Comparison of ENCODE assay signal across 27 mouse cellular contexts in the genomic region with DNA sequence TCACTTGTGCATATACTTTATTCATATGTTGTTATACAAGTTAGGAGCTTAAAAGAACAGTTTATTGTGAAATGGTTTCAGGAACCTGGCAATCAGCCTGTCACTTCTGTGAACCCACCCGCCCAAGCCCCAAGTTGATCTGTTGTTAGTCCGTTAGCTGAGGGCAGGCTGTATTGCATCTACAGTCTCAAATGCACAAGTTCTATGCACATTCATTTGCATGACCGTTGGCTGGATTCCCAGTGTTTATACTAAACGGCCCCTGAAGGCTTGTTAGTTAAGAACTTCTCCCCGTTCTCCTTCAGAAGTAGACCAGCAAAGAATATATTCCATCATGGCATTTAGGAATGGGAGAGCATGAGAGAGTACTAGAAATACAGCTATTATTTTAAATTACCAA.
DNase-seq lines count a peak whose midpoint lies in the region; ATAC-seq and TF ChIP-seq lines count a peak whose summit lies in the region.
"Had no signal": no experiment of that assay in that cellular context is flagged by ENCODE, and none has a peak within 500 bp of the region (broad histone marks: within the 10 kb centered on the region; RNA-seq: fewer than 3 reads in every experiment).

No protein-coding gene starts in this region.

- no peaks in the 10 kb centered on the region for H3K9me3 ChIP-seq in hindbrain, postnatal 0 days (ENCODE audit: low read length)
- no peaks in the 10 kb centered on the region for H3K9me3 ChIP-seq in hindbrain, embryonic 13.5 days
- H3K9me3 ChIP-seq in lung, embryonic 16.5 days (ENCODE audit: control insufficient read depth, low read length), result no peaks in the 10 kb centered on the region
- no peaks in the 10 kb centered on the region for H3K9me3 ChIP-seq in kidney, postnatal 0 days (replicated peaks; ENCODE audit: low read length)
- H3K9me3 ChIP-seq: embryonic facial prominence, embryonic 15.5 days; heart, embryonic 12.5 days; hindbrain, embryonic 10.5 days; limb, embryonic 13.5 days; liver, embryonic 13.5 days; midbrain, embryonic 10.5 days had no signal

- H3K27ac ChIP-seq in hindbrain, postnatal 0 days, result no peak overlapping the region
- no peak overlapping the region for H3K27ac ChIP-seq in hindbrain, embryonic 13.5 days
- H3K27ac ChIP-seq in lung, embryonic 16.5 days (ENCODE audit: low read length), result no peak overlapping the region
- no peak overlapping the region for H3K27ac ChIP-seq in kidney, postnatal 0 days
- H3K27ac ChIP-seq: embryonic facial prominence, embryonic 15.5 days; hindbrain, embryonic 10.5 days; limb, embryonic 13.5 days; liver, embryonic 13.5 days; macrophage; midbrain, embryonic 10.5 days had no signal

- H3K9ac ChIP-seq in hindbrain, postnatal 0 days (replicated peaks; ENCODE audit: low read length), result no peak overlapping the region
- H3K9ac ChIP-seq in hindbrain, embryonic 13.5 days, result no peak overlapping the region
- H3K9ac ChIP-seq in lung, embryonic 16.5 days (ENCODE audit: low read length), result no peak overlapping the region
- H3K9ac ChIP-seq in kidney, postnatal 0 days (ENCODE audit: low read depth, low read length), result no peak overlapping the region
- H3K9ac ChIP-seq: embryonic facial prominence, embryonic 15.5 days; heart, embryonic 12.5 days; limb, embryonic 13.5 days; liver, embryonic 13.5 days had no signal

- no peak overlapping the region for H3K4me3 ChIP-seq in hindbrain, postnatal 0 days (ENCODE audit: low read length)
- H3K4me3 ChIP-seq in hindbrain, embryonic 13.5 days, result no peak overlapping the region
- H3K4me3 ChIP-seq in lung, embryonic 16.5 days (ENCODE audit: low read length), result no peak overlapping the region
- no peak overlapping the region for H3K4me3 ChIP-seq in kidney, postnatal 0 days (replicated peaks; ENCODE audit: low read depth, low read length)
- H3K4me3 ChIP-seq: embryonic facial prominence, embryonic 15.5 days; heart, embryonic 12.5 days; hindbrain, embryonic 10.5 days; limb, embryonic 13.5 days; liver, embryonic 13.5 days; midbrain, embryonic 10.5 days had no signal

- TF ChIP-seq CTCF in hindbrain, postnatal 0 days (IDR thresholded peaks at IDR 0.05; ENCODE audit: low read depth), result no peak
- TF ChIP-seq CTCF in kidney, postnatal 0 days (IDR thresholded peaks at IDR 0.05; ENCODE audit: low read depth), result no peak

- no peaks in the 10 kb centered on the region for H3K36me3 ChIP-seq in hindbrain, postnatal 0 days (ENCODE audit: insufficient read depth, low read length)
- H3K36me3 ChIP-seq in hindbrain, embryonic 13.5 days, result no peaks in the 10 kb centered on the region
- H3K36me3 ChIP-seq in lung, embryonic 16.5 days (ENCODE audit: control insufficient read depth, insufficient read depth, low read length), result no peaks in the 10 kb centered on the region
- no peaks in the 10 kb centered on the region for H3K36me3 ChIP-seq in kidney, postnatal 0 days (ENCODE audit: insufficient read depth, low read length)
- H3K36me3 ChIP-seq: embryonic facial prominence, embryonic 15.5 days; heart, embryonic 12.5 days; hindbrain, embryonic 10.5 days; limb, embryonic 13.5 days; liver, embryonic 13.5 days; midbrain, embryonic 10.5 days had no signal

- peak; percentile 14 for DNase-seq in hindbrain, postnatal 0 days (ENCODE audit: low spot score)
- DNase-seq in lung, postnatal 25 days (ENCODE audit: low spot score), result no peak
- peak; percentile 11 for DNase-seq in kidney, postnatal 0 days (ENCODE audit: low spot score)
- no peak for DNase-seq in urinary bladder, postnatal 14 days (ENCODE audit: low spot score)
- DNase-seq in ovary, adult 18-20 months (ENCODE audit: low spot score), result no peak
- DNase-seq: adrenal gland, adult 8-10 months; cerebellum, adult 8-10 months; cerebellum, postnatal 36 days; embryo, embryonic 11 days; gastrocnemius, postnatal 10 days; heart, adult 18-20 months; heart, postnatal 10 days; layer of hippocampus, postnatal 36 days; liver, embryonic 13.5 days; lung, adult 2 months; thymus, adult 18-20 months; thymus, postnatal 36 days had no signal

- no peaks in the 10 kb centered on the region for H3K4me1 ChIP-seq in hindbrain, postnatal 0 days (ENCODE audit: insufficient read depth, low read length)
- H3K4me1 ChIP-seq in hindbrain, embryonic 13.5 days (replicated peaks), result no peaks in the 10 kb centered on the region
- H3K4me1 ChIP-seq in lung, embryonic 16.5 days (replicated peaks; ENCODE audit: control insufficient read depth, insufficient read depth, low read length), result no peaks in the 10 kb centered on the region
- H3K4me1 ChIP-seq in kidney, postnatal 0 days (replicated peaks; ENCODE audit: insufficient read depth, low read length), result no peaks in the 10 kb centered on the region
- H3K4me1 ChIP-seq: embryonic facial prominence, embryonic 15.5 days; heart, embryonic 12.5 days; hindbrain, embryonic 10.5 days; limb, embryonic 13.5 days; liver, embryonic 13.5 days; midbrain, embryonic 10.5 days had no signal

- no peak overlapping the region for H3K4me2 ChIP-seq in hindbrain, postnatal 0 days (ENCODE audit: low read depth, low read length)
- no peak overlapping the region for H3K4me2 ChIP-seq in hindbrain, embryonic 13.5 days
- no peak overlapping the region for H3K4me2 ChIP-seq in lung, embryonic 16.5 days (ENCODE audit: low read depth, low read length)
- H3K4me2 ChIP-seq in kidney, postnatal 0 days (ENCODE audit: low read length), result no peak overlapping the region
- H3K4me2 ChIP-seq: embryonic facial prominence, embryonic 15.5 days; heart, embryonic 12.5 days; limb, embryonic 13.5 days; liver, embryonic 13.5 days had no signal

- no peak for ATAC-seq in hindbrain, postnatal 0 days
- no peak for ATAC-seq in hindbrain, embryonic 13.5 days (ENCODE audit: low FRiP score)
- ATAC-seq in lung, embryonic 16.5 days (ENCODE audit: low read depth), result peak; percentile 43
- no peak for ATAC-seq in kidney, postnatal 0 days (replicated peaks; ENCODE audit: low FRiP score, low read depth)
- ATAC-seq: activated CD4-positive, CD25-positive, alpha-beta regulatory T cell, adult 4 months; intestine, postnatal 0 days had no signal

- no peaks in the 10 kb centered on the region for H3K27me3 ChIP-seq in hindbrain, postnatal 0 days (ENCODE audit: insufficient read depth, low read length)
- H3K27me3 ChIP-seq in hindbrain, embryonic 13.5 days, result no peaks in the 10 kb centered on the region
- H3K27me3 ChIP-seq in lung, embryonic 16.5 days (ENCODE audit: control insufficient read depth, insufficient read depth, low read depth, low read length), result no peaks in the 10 kb centered on the region
- no peaks in the 10 kb centered on the region for H3K27me3 ChIP-seq in kidney, postnatal 0 days (ENCODE audit: insufficient read depth, low read length)
- H3K27me3 ChIP-seq: embryonic facial prominence, embryonic 15.5 days; heart, embryonic 12.5 days; limb, embryonic 13.5 days; liver, embryonic 13.5 days had no signal

- WGBS in hindbrain, postnatal 0 days, result 50% methylated on average over 5 of the region's 5 CpGs
- 75% methylated on average over 5 of the region's 5 CpGs for WGBS in hindbrain, embryonic 13.5 days
- 44% methylated on average over 5 of the region's 5 CpGs for WGBS in lung, embryonic 16.5 days
- WGBS in kidney, postnatal 0 days, result 51% methylated on average over 5 of the region's 5 CpGs

Comparison
In these comparisons a context has a peak if more than half of its experiments do, and no peak if none do; other contexts are left out.
1. DNase-seq: peak in hindbrain, postnatal 0 days (single experiment) and kidney, postnatal 0 days (single experiment); none in lung, postnatal 25 days (single experiment), urinary bladder, postnatal 14 days (single experiment) and ovary, adult 18-20 months (single experiment).